Mouse (Mus musculus): ENCODE measurements around the gene Usp39. TPM values are rescaled to one million over a fixed set of nuclear protein-coding genes. Genes with fewer than 3 reads are reported as not detected.
A peak's percentile ranks its signal among the peaks of the same experiment; 100 is the strongest.

Gene Usp39
- polyA plus RNA-seq, 1 experiment: not detected

DNA sequence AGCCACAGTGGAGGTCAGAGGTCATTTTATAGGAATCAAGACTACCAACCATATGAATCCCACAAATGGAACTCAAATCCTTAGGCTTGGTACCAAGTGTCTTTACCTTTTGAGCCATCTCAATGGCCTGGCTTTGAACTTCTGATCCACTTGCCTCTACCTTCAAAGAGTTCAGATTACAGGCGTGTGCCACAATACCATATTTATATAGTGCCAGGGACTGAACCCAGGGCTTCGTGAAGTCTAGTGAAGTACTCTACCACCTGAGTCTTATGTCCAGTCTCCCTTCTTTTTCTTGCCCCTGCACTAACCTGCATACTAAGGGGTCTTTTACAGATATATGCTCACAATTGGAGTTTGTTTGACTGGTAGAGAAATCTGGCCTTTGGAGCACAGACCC lies 41.6 kb upstream of the Usp39 start:
- TF ChIP-seq POLR2A (IDR thresholded peaks at IDR 0.05; ENCODE audit: insufficient read depth, low read depth, low read length) (no peak), CTCF (IDR thresholded peaks at IDR 0.05; ENCODE audit: insufficient read depth, low read depth, low read length) (no peak)
- Histone ChIP-seq H3K4me1 (ENCODE audit: control insufficient read depth, insufficient read depth, low read length) (peaks cover 15% of the 10 kb centered on the region), H3K27ac (ENCODE audit: insufficient read depth, low read depth, low read length) (no peak overlapping the region), H3K4me3 (ENCODE audit: insufficient read depth, low read depth, low read length) (no peak overlapping the region)
- WGBS: 92% methylated on average over 2 of the region's 2 CpGs

DNA sequence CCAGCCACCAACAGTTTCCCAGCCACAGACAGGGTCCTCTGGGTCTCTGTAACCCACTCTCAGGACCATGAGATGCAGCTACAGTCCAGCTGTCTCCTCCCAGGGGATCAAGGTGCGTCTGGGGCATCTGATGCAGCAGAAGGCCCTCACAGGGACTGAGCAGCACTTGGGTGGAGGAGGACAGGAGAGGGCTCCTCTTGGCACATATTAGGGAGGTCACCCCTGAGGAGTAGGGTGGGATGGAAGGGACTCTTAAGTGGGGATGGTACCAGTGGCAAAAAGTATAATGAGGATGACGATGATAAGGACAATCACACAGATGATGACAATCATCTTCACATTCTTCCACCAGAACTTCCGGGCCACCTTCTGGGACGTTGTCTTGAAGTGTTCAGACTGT lies 40.3 kb upstream of the Usp39 start:
- no peak for TF ChIP-seq POLR2A (IDR thresholded peaks at IDR 0.05; ENCODE audit: insufficient read depth, low read depth, low read length)
- no peak for TF ChIP-seq CTCF (IDR thresholded peaks at IDR 0.05; ENCODE audit: insufficient read depth, low read depth, low read length)
- peaks cover 11% of the 10 kb centered on the region for H3K4me1 ChIP-seq (ENCODE audit: control insufficient read depth, insufficient read depth, low read length)
- H3K27ac ChIP-seq (ENCODE audit: insufficient read depth, low read depth, low read length): no peak overlapping the region
- 94% methylated on average over 4 of the region's 4 CpGs for WGBS
- H3K4me3 ChIP-seq (ENCODE audit: insufficient read depth, low read depth, low read length): no peak overlapping the region

DNA sequence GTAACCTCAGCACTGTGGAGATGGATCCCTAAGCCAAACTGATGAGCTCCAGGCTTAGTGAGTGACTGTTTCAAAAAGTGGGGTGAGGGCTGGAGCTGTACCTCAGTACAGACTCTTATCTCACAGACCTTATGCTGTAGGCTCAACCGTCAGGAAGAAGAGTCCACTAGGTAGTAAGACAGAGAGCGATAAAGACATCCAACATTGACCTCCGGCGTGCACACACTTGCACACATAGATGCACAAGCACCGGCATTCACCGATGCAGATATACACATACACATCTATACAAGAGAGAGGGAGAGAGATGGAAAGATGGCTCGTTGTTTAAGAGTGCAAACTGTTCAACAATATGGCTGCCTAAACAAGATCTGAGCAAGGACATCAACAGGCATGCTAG lies 39.0 kb upstream of the Usp39 start:
- Histone ChIP-seq H3K4me1 (ENCODE audit: control insufficient read depth, insufficient read depth, low read length) (peaks cover 4% of the 10 kb centered on the region; the same call in 1 of the 2 replicates), H3K4me3 (ENCODE audit: insufficient read depth, low read depth, low read length) (no peak overlapping the region), H3K27ac (ENCODE audit: insufficient read depth, low read depth, low read length) (no peak overlapping the region)
- 93% methylated on average over 7 of the region's 7 CpGs for WGBS
- TF ChIP-seq POLR2A (IDR thresholded peaks at IDR 0.05; ENCODE audit: insufficient read depth, low read depth, low read length) (no peak), CTCF (IDR thresholded peaks at IDR 0.05; ENCODE audit: insufficient read depth, low read depth, low read length) (no peak)

DNA sequence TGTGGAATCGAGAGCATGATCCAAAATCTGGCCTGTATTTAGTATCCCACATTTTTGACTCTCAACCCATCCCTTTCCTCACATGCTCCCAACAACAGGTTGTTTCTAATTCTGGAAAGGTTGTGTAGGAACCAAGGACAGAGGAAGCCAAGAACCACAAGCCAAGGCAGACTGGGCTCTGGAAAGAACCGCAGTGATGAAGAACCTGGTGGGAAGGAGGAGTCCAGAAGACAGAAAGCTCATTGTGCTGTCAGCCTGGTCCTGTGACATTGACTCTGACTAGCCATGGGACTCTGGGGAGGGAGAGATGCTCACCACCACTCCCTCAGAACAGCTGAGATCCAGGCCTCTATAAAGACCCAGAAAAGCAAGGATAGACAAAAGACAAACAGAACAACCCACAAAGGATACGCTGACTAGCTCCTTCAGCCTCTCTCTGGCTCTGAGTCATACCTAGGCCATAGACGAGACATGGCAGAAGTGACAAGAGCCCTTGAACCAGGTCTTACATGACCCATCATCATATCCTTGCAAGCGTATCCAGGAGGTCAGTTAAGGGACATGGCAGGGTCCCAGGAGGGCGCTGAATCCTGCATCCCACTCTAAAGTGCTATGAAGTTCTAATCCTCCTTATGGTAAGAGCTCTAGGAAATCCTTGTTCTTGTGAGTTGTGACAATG lies 38.3 kb upstream of the Usp39 start:
- no peak overlapping the region for H3K4me3 ChIP-seq (ENCODE audit: insufficient read depth, low read depth, low read length)
- H3K27ac ChIP-seq (ENCODE audit: insufficient read depth, low read depth, low read length): no peak overlapping the region
- TF ChIP-seq POLR2A (IDR thresholded peaks at IDR 0.05; ENCODE audit: insufficient read depth, low read depth, low read length) (no peak), CTCF (IDR thresholded peaks at IDR 0.05; ENCODE audit: insufficient read depth, low read depth, low read length) (no peak)
- H3K4me1 ChIP-seq (ENCODE audit: control insufficient read depth, insufficient read depth, low read length): peaks cover 4% of the 10 kb centered on the region; the same call in 1 of the 2 replicates
- WGBS: 84% methylated on average over 6 of the region's 6 CpGs

DNA sequence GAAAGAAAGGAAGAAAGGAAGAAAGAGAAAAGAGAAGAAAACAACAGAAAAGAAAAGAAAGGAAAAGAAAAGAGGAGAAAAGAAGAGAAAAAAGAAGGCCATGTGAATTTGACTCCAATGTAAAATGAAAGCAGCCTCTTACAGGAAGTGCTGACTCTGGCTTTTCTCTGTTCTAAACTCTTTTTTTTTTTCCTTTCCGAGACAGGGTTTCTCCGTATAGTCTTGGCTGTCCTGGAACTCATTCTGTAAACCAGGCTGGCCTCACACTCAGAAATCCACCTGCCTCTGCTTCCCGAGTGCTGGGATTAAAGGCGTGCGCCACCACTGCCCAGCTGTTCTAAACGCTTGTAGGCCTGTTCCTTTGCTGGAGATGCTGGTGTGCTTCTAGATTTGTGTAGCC lies 37.5 kb upstream of the Usp39 start:
- no peak overlapping the region for H3K4me3 ChIP-seq (ENCODE audit: insufficient read depth, low read depth, low read length)
- H3K4me1 ChIP-seq (ENCODE audit: control insufficient read depth, insufficient read depth, low read length): peaks cover 4% of the 10 kb centered on the region; the same call in 1 of the 2 replicates
- H3K27ac ChIP-seq (ENCODE audit: insufficient read depth, low read depth, low read length): no peak overlapping the region
- TF ChIP-seq POLR2A (IDR thresholded peaks at IDR 0.05; ENCODE audit: insufficient read depth, low read depth, low read length) (no peak), CTCF (IDR thresholded peaks at IDR 0.05; ENCODE audit: insufficient read depth, low read depth, low read length) (no peak)
- WGBS: 86% methylated on average over 6 of the region's 6 CpGs

DNA sequence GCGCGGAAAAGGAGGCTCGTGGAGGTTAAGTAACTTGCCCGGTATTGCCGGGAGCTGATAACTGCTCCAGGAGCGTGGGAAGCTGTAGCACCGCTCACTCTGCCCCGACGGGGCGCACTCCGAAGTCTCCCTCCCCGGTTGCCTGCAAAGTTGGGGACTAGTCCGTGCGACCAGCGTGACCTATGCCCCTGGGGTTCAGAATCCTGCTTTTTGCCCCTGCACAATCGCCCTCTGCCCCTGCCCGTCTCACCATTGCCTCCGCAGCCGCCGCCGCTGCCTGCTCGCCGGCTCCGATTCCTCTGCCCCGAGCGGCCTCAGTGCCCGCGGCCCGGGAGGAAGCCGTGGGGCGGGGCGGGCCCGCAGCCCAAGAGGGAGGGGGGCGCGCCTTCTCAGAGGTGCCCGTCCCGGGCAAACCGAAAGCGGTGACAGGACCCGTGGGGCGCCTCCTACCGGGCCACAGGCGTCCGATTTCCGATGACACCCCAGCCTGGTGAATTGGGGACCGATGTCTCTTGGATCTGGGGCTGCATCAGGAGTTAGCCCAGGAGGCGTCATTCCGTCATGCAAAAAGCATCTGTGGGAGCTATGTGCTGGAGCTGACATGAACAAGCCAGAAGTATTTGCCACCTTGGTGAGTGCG lies 35.3 kb upstream of the Usp39 start, which contains the start of gene Vamp5:
Gene Vamp5 (minus strand): TSS at position 338 of the 640 bp plus-strand sequence.
- Histone ChIP-seq H3K4me3 (ENCODE audit: insufficient read depth, low read depth, low read length) (peak within 1 kb of the TSS; percentile 46), H3K27ac (ENCODE audit: insufficient read depth, low read depth, low read length) (no peak within 1 kb of the TSS), H3K4me1 (ENCODE audit: control insufficient read depth, insufficient read depth, low read length) (peaks cover 4% of the 10 kb centered on the region; the same call in 1 of the 2 replicates)
- 4% methylated on average over 49 of the region's 49 CpGs for WGBS
- TF ChIP-seq POLR2A (IDR thresholded peaks at IDR 0.05; ENCODE audit: insufficient read depth, low read depth, low read length): no peak
- no peak for TF ChIP-seq CTCF (IDR thresholded peaks at IDR 0.05; ENCODE audit: insufficient read depth, low read depth, low read length)

DNA sequence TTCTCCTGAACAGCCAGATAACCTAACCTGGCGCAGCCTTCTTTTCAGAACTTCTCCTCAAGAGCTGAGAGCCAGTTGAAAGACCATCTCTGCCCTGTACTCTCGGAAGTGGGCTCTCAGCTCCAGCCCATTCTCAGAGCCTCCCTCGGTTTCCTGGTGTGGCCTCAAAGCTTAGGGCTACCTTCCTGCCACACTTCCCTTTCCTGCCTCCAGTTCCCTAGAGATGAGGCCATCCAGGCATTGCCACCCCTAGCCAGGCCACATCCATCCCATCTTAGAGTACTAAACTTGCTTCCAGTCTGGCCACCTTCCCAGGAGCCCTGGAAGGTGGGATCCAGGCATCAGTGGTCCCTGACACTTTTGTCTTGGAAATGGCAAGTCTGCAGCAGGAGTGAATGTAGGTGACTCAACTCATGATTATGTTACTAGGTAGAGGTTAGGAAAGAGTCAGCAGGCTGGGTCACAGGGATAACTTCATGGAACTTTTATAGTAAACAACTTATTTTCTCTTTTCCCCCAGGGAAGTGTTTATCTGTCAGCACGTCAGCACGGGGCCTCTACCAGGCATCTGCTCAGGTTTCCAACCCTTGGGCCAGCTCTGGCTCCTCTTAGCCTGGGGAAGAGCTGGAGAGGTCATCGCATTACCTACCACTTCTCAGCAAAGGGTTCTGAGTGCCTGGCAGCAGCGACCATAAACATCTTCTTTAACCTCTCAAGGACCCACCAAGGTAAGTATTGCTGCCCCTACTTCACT lies 34.6 kb upstream of the Usp39 start:
- TF ChIP-seq POLR2A (IDR thresholded peaks at IDR 0.05; ENCODE audit: insufficient read depth, low read depth, low read length): no peak
- no peak for TF ChIP-seq CTCF (IDR thresholded peaks at IDR 0.05; ENCODE audit: insufficient read depth, low read depth, low read length)
- no peak overlapping the region for H3K27ac ChIP-seq (ENCODE audit: insufficient read depth, low read depth, low read length)
- peaks cover 4% of the 10 kb centered on the region; the same call in 1 of the 2 replicates for H3K4me1 ChIP-seq (ENCODE audit: control insufficient read depth, insufficient read depth, low read length)
- H3K4me3 ChIP-seq (ENCODE audit: insufficient read depth, low read depth, low read length): peak overlapping the region; percentile 46
- WGBS: 63% methylated on average over 7 of the region's 7 CpGs

DNA sequence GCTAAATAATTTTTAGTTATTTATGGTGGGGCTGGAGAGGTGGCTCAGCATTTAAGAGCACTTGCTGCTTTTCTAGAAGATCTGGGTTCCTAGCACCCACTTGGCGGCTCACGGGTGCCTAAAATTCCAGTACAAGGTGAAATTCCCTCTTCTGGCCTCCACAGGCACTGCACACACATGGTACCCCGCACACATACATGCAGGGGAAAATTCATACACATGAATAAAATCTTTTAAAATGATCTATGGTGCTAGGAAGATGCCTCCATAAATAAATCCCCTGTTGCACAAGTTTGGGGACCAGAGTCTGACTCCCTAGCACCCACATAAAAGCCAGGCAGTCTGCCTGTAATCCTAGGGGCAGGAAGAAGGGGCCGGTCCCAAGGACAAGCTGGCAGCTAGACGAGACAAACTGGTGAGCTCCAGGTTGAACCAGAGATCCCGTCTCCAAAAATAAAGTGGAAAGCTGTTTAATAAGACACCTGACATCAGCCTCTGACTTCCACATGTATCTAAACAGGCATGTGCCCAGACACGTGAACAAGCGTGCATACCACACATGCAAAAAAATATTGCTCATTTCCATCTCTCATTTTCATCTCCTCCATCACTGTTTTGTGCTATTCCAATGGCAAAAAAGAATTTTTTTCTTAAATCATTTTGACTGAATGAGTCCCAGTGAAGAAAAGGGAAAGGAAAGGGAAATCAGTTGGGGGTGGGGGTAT lies 33.7 kb upstream of the Usp39 start:
- WGBS: 93% methylated on average over 8 of the region's 8 CpGs
- Histone ChIP-seq H3K27ac (ENCODE audit: insufficient read depth, low read depth, low read length) (no peak overlapping the region), H3K4me1 (ENCODE audit: control insufficient read depth, insufficient read depth, low read length) (peaks cover 4% of the 10 kb centered on the region; the same call in 1 of the 2 replicates), H3K4me3 (ENCODE audit: insufficient read depth, low read depth, low read length) (no peak overlapping the region)
- TF ChIP-seq POLR2A (IDR thresholded peaks at IDR 0.05; ENCODE audit: insufficient read depth, low read depth, low read length): no peak
- TF ChIP-seq CTCF (IDR thresholded peaks at IDR 0.05; ENCODE audit: insufficient read depth, low read depth, low read length): no peak

All from olfactory bulb, adult 2 months (tissue).